Mouse (Mus musculus): ENCODE results near the gene Haspin.

DNA sequence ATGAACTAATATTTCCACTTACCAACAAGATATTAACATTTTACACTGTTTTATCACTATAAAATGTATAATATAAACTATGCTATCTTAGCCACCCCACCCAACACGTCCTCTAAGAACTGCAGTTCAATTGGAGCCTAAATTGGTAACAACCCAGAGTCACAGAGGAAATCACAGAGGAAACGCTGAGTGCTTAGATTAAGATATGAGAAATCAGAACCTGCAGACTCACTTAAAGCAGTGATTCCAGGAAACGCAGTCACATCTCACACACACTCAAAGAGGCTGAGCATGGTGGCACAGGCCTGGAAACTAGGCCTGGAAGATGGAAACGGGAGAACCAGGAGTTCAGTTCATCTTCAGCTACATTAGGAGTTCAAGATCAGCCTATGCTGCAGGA lies 36.8 kb downstream of the Haspin start:
- TF ChIP-seq POLR2A (IDR thresholded peaks at IDR 0.05; ENCODE audit: insufficient read depth, low read depth, low read length) (no peak), CTCF (IDR thresholded peaks at IDR 0.05; ENCODE audit: insufficient read depth, low read depth, low read length) (no peak)
